Comparison of ENCODE assay signal across 29 mouse cellular contexts in the genomic region with DNA sequence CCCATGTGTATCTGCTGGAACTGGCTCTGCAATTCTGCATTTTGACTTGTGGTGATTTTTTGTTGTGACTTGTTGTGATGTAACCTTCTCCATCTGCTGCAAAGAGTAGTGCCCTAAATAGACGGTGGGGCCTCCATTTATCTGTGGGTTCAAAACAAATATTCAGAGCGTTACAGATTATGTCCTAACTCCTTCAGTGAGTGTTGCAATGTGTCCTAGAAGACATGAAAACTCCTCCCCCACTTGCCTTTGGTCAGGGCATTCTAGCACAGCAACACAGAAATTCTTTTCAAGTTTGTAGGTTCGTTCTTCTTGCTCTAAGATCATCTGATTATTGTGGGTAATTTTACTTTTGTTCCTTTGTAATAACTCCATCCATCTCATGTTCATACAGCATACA.
DNase-seq lines count a peak whose midpoint lies in the region; ATAC-seq and TF ChIP-seq lines count a peak whose summit lies in the region.
"Had no signal": no experiment of that assay in that cellular context is flagged by ENCODE, and none has a peak within 500 bp of the region (broad histone marks: within the 10 kb centered on the region; RNA-seq: fewer than 3 reads in every experiment).

No protein-coding gene starts in this region.

- no peaks in the 10 kb centered on the region for H3K36me3 ChIP-seq in heart, embryonic 10.5 days
- no peaks in the 10 kb centered on the region for H3K36me3 ChIP-seq in lung, embryonic 14.5 days (ENCODE audit: insufficient read depth)
- H3K36me3 ChIP-seq: embryonic facial prominence, embryonic 10.5 days; forebrain, embryonic 12.5 days; G1E; intestine, embryonic 15.5 days; liver, embryonic 15.5 days; midbrain, embryonic 12.5 days; neural tube, embryonic 13.5 days had no signal

- DNase-seq in heart, embryonic 10.5 days (ENCODE audit: low spot score): peak; percentile 13
- no peak for DNase-seq in heart, adult 11 months
- peak; percentile 62 for DNase-seq in lung, embryonic 14.5 days
- no peak for DNase-seq in lung, postnatal 4 days
- DNase-seq in yolk sac, embryonic 10.5 days (ENCODE audit: low spot score): no peak
- DNase-seq: adrenal gland, adult 8-10 months; cerebellum, adult 2 months; cerebellum, postnatal 14 days; forebrain, postnatal 0 days; heart, postnatal 14 days; kidney, postnatal 10 days; layer of hippocampus, adult 9-11 months; liver; right cerebral cortex, postnatal 4 days; thymus, postnatal 14 days had no signal

- no peak overlapping the region for H3K4me2 ChIP-seq in lung, embryonic 14.5 days
- H3K4me2 ChIP-seq: embryonic facial prominence, embryonic 15.5 days; forebrain, embryonic 12.5 days; heart, embryonic 13.5 days; intestine, embryonic 15.5 days; liver, embryonic 15.5 days; midbrain, embryonic 12.5 days; neural tube, embryonic 13.5 days had no signal

- H3K9me3 ChIP-seq in heart, embryonic 10.5 days: no peaks in the 10 kb centered on the region
- no peaks in the 10 kb centered on the region for H3K9me3 ChIP-seq in lung, embryonic 14.5 days (ENCODE audit: low read depth, low read length)
- H3K9me3 ChIP-seq: embryonic facial prominence, embryonic 10.5 days; embryonic facial prominence, embryonic 15.5 days; forebrain, embryonic 12.5 days; heart, embryonic 13.5 days; intestine, embryonic 15.5 days; liver, embryonic 15.5 days; megakaryocyte, embryonic 14.5 days; midbrain, embryonic 12.5 days; neural tube, embryonic 13.5 days had no signal

- H3K27me3 ChIP-seq in heart, embryonic 10.5 days (ENCODE audit: insufficient read depth, poor library complexity, severe bottlenecking): no peaks in the 10 kb centered on the region
- no peaks in the 10 kb centered on the region for H3K27me3 ChIP-seq in lung, embryonic 14.5 days (ENCODE audit: insufficient read depth, low read length)
- H3K27me3 ChIP-seq: embryonic facial prominence, embryonic 15.5 days; forebrain, embryonic 12.5 days; heart, embryonic 13.5 days; intestine, embryonic 15.5 days; liver, embryonic 15.5 days; megakaryocyte, embryonic 14.5 days; midbrain, embryonic 12.5 days; neural tube, embryonic 13.5 days had no signal

- H3K27ac ChIP-seq in heart, embryonic 10.5 days: no peak overlapping the region
- H3K27ac ChIP-seq in lung, embryonic 14.5 days (ENCODE audit: low read depth): no peak overlapping the region
- H3K27ac ChIP-seq: embryonic facial prominence, embryonic 10.5 days; embryonic facial prominence, embryonic 15.5 days; forebrain, embryonic 12.5 days; intestine, embryonic 15.5 days; liver, embryonic 15.5 days; midbrain, embryonic 12.5 days; neural tube, embryonic 13.5 days had no signal

- peaks cover 17% of the 10 kb centered on the region for H3K4me1 ChIP-seq in heart, embryonic 10.5 days
- peaks cover 3% of the 10 kb centered on the region; the same call in 1 of the 2 replicates for H3K4me1 ChIP-seq in lung, embryonic 14.5 days (ENCODE audit: insufficient read depth)
- H3K4me1 ChIP-seq: embryonic facial prominence, embryonic 15.5 days; forebrain, embryonic 12.5 days; liver, embryonic 15.5 days; megakaryocyte, embryonic 14.5 days; midbrain, embryonic 12.5 days had no signal

- no peak for ATAC-seq in lung, embryonic 14.5 days (ENCODE audit: insufficient read depth)
- ATAC-seq in common myeloid progenitor, adult 5-6 weeks (replicated peaks; ENCODE audit: low read depth, poor library complexity, severe bottlenecking): 0 out of 2 replicates have a peak, but pooled peaks have one; percentile 39
- ATAC-seq in megakaryocyte progenitor cell, adult 5-6 weeks (replicated peaks; ENCODE audit: poor library complexity): peak; percentile 90
- ATAC-seq: forebrain, postnatal 0 days; hindbrain, embryonic 16.5 days; intestine, embryonic 15.5 days had no signal

- H3K4me3 ChIP-seq in heart, embryonic 10.5 days: no peak overlapping the region
- H3K4me3 ChIP-seq in lung, embryonic 14.5 days (ENCODE audit: low read depth, low read length): no peak overlapping the region
- H3K4me3 ChIP-seq: embryonic facial prominence, embryonic 10.5 days; embryonic facial prominence, embryonic 15.5 days; forebrain, embryonic 12.5 days; heart, embryonic 13.5 days; intestine, embryonic 15.5 days; liver, embryonic 15.5 days; megakaryocyte, embryonic 14.5 days; midbrain, embryonic 12.5 days; myocyte; neural tube, embryonic 13.5 days had no signal

- WGBS in heart, embryonic 10.5 days: 54% methylated on average over 3 of the region's 3 CpGs
- 23% methylated on average over 3 of the region's 3 CpGs for WGBS in lung, embryonic 14.5 days

- TF ChIP-seq CTCF in lung, embryonic 14.5 days (IDR thresholded peaks at IDR 0.05; ENCODE audit: low read depth): no peak

- no peak overlapping the region for H3K9ac ChIP-seq in lung, embryonic 14.5 days
- H3K9ac ChIP-seq: embryonic facial prominence, embryonic 15.5 days; forebrain, embryonic 12.5 days; forebrain, postnatal 0 days; heart, embryonic 13.5 days; intestine, embryonic 15.5 days; liver, embryonic 15.5 days; midbrain, embryonic 12.5 days; neural tube, embryonic 13.5 days had no signal

Comparison
In these comparisons a context has a peak if more than half of its experiments do, and no peak if none do; other contexts are left out.
1. DNase-seq: peak in heart, embryonic 10.5 days (single experiment) and lung, embryonic 14.5 days (single experiment); none in heart, adult 11 months (single experiment), lung, postnatal 4 days (0 of 2) and yolk sac, embryonic 10.5 days (single experiment).